Mouse (Mus musculus) liver, adult 2 months (tissue): ENCODE measurements at regions not wholly inside any gene's neighbourhood (a gene's known extent, or its start where the extent isn't known, plus 50 kb on each side); places are given as distances from the start of the nearest gene placed in this dataset.

Experiments used
- CTCF ChIP-seq: fragments of 200-500 bp; IDR thresholded peaks from 2 replicates; pipeline ENCODE4 v1.5.1; 2011; ENCODE audit warnings: low read depth, low read length, control low read depth
- POLR2A ChIP-seq: fragments of 200-500 bp; IDR thresholded peaks from 2 replicates; pipeline ENCODE4 v1.6.1; 2011; ENCODE audit warnings: low read length, control low read depth; ENCODE audit not compliant: insufficient read depth; ENCODE audit errors: extremely low read depth

DNA sequence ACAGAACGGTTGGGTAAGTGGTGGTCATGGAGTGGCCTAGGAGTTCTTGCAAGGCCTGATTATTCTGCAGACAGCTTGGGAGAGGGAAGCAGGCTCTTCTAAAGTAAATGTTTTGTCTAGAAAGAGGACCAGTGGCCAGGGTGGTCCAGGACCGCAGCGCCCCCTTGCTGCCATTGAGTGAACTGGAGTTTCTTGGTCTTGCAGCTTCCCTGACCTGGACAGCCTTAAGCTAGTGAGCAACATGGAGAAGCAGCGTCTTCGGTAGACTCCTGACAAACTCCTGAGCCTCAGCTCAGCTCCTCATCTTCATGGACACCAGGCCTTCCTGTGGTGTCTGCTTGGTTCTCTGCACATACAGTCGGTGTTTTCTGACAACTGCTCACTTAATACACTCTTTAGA lies 376.4 kb downstream of the Nkx6-1 start:
- TF ChIP-seq CTCF (peak; percentile 56), POLR2A (no peak)
